Mouse (Mus musculus) gastrocnemius, postnatal 14 days (tissue): ENCODE results near the gene Stat5a. TPM values are rescaled to one million over a fixed set of nuclear protein-coding genes. Genes with fewer than 3 reads are reported as not detected.

Experiments used
- DNase-seq: peaks from one replicate; pipeline ENCODE4 v3.0.0; 2021; ENCODE audit warnings: mixed read lengths
- intact Hi-C: fragments of 180-260 bp; cut with DNase I; formaldehyde crosslinking; loops from one replicate; pipeline ENCODE4 v1.15.1; 2025; ENCODE audit warnings: low total_unique reads
- total RNA-seq, 2 experiments: library from RNA; stranded (reverse); gene quantifications; 2 replicates each; pipeline ENCODE4 v1.2.3; 2021

Gene Stat5a
- total RNA-seq, 2 experiments from 2014 or later: 17.9 to 21.5 TPM

GRCm38 (mm10) chr11:100891256-100892123 is 32.3 kb downstream of the Stat5a start:
- DNase-seq: no peak
- intact Hi-C loops: loop anchor here (10.0 kb wide), 1 partner anchor 163 kb away; no protein-coding TSS in a partner anchor

DNA sequence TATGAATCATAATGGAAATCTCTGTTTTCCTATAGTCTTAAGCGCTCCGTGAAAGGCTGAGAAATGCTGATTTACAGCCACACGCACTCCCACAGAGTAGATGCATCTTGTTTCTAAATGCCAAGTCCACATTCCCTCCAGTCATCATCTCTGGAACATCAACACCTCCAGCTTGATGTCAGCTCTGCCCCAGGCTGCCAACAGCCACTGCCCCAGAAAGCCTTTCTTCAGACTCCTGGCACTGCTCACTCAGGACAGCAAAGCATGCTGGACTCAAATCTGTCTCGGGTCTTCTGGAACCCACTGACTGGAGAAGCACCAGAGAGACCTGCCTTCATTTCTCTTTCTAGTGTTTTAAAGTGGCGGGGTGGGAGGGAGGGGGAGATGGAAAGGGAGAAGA is 33.3 kb downstream of the Stat5a start:
- DNase-seq: no peak
- intact Hi-C loops: loop anchor here (10.0 kb wide), 1 partner anchor 162 kb away; no protein-coding TSS in a partner anchor

DNA sequence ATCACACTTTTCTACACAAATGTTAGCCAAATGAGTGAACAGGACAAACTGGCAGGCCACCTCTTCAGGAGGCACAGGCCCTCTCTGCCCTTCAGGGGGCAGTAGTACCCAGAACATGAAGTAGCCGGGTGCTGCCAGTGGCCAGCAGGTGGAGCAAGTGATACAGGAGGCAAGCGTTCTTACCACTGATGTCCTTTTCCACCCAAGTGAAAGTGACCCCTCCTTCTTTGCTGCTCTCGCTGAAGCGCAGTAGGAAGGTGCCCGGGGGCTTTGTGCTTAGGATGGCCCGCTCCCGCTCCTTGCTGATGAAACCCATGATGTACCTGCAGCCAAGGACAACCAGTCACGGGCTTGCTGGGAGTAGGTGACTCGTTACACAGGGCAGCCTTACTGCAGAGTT is 34.3 kb downstream of the Stat5a start:
- intact Hi-C loops: loop anchor here (10.0 kb wide), 1 partner anchor 161 kb away; no protein-coding TSS in a partner anchor
- DNase-seq: peak; percentile 89

DNA sequence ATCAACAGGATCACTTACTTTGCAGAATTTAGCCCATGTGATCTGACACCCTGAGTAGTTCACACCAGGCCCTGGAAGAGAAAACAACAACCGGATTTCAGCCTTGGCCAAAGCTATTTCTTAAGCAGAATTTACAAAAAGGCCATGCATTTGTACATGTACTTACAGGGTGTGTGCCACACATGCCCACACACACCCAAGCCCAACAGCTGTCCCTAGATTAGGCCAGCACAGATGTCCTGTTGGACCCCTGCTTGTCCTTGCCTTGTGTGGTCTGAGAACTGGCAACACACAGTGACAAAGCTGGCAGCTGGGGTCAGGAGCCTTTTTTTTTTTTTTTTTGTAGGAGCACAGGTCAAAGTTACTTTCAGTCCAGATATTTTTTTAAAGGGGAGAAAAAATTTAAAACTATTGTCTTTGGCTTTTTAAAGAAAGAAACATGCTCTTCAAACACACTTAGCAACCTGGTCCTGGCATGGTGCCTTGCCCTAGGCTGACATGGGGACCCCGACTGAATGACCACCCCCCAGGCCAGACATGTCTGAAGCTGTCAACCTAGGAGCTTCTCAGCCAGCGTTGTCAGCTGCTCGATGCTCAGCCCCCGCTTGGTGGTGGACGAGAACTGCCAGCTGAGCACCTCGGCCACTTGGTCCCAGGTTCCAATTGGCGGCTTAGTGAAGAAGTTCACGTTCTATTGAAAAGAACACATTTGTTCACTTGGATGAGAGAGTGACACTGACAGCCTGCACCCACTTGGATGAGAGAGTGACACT is 35.2 kb downstream of the Stat5a start:
- intact Hi-C loops: loop anchor here (10.0 kb wide), 1 partner anchor 160 kb away; no protein-coding TSS in a partner anchor
- no peak for DNase-seq

- DNase-seq: no peak
- intact Hi-C loops: loop anchor here (2.0 to 10.0 kb wide), 2 partner anchors 61 to 159 kb away; no protein-coding TSS in a partner anchor
Observed at GRCm38 (mm10) chr11:100896078-100896477, 36.9 kb downstream of the Stat5a start.

- intact Hi-C loops: loop anchor here (2.0 to 10.0 kb wide), 2 partner anchors 59 to 157 kb away; no protein-coding TSS in a partner anchor
- DNase-seq: no peak
Observed at GRCm38 (mm10) chr11:100897294-100898231, 38.4 kb downstream of the Stat5a start.

DNA sequence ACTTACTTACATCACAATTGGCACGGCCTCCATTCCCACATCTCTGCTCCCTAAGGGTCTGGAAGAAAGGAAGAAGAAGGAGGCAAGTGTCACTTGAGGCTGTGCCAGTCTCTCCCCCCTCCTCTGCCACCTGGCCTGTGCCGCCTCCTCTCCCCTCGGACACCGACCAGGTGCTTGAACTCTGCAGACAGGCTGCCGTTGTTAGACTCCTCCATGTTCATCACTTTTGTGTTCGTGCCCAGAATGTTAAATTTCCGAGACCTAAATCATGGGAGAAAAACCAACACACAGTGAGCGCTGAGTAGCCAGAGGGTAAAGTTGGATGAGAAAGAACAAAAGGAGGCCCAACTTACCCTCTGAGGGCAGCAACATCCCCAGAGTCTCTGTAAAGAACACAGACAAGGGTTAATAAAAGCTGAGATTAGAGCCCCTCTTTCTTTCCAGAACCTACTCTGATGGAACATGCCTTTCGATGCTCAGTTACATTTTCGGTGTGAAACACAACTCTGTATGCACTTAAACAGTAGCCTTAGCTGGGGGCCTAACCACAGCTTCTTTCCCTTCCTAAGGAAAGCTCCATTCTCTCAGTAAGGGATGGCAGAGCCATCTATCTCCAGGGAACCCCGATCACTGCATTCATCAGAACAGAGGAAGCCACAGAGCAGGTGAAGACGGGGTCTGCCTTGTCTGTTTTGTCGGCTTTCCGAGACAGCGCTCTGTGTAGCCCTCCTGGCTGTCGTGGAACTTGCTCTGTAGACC is 39.5 kb downstream of the Stat5a start:
- intact Hi-C loops: loop anchor here (10.0 kb wide), 1 partner anchor 156 kb away; no protein-coding TSS in a partner anchor
- DNase-seq: no peak

GRCm38 (mm10) chr11:100904580-100905351 is 45.6 kb downstream of the Stat5a start:
- no peak for DNase-seq
- intact Hi-C loops: no loop called here

GRCm38 (mm10) chr11:100905929-100906328 is 46.8 kb downstream of the Stat5a start:
- intact Hi-C loops: no loop called here
- DNase-seq: no peak

DNA sequence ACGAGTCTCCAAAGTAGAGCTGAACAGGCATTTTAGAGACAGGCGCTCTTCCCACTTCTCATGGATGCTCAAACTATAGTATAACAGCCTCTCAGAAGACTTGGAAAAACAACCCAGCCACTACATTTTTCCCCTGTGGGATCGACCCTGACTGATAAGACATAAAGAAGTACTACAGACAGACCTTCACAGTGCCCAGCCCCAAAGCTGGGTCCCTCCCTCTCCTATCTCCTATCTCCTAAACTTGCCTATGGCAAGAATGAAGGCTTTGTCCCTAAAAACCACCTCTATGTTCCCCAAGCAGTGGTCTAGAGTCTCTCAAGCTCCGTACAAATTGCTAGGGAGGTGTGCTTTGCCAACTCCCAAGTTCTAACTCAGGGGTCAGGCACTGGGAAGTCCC is 47.7 kb downstream of the Stat5a start:
- DNase-seq: no peak
- intact Hi-C loops: no loop called here

DNA sequence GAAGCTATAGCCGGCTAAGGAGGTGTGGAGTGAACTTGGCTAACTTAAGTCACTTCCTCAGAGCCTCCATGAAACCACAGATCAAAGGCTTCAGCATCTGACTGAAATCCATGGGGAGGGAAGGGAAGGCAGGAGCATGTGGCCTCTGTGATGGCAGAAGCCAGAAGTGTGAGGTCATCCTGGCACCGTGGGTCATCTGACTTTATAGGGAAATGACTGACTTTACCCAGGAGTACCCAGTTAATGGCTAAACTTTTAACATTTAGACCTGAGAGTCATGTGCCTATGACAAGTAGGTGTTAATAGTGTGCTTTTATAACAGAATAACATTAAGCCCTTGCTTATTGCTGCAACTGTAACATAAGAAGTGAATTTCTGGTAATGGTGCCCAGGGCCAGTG is 49.0 kb downstream of the Stat5a start:
- intact Hi-C loops: no loop called here
- no peak for DNase-seq

- intact Hi-C loops: no loop called here
- DNase-seq: no peak
Observed at GRCm38 (mm10) chr11:100908567-100908966, 49.4 kb downstream of the Stat5a start.

GRCm38 (mm10) chr11:100912401-100913155 is 53.4 kb downstream of the Stat5a start:
- intact Hi-C loops: no loop called here
- DNase-seq: no peak

DNA sequence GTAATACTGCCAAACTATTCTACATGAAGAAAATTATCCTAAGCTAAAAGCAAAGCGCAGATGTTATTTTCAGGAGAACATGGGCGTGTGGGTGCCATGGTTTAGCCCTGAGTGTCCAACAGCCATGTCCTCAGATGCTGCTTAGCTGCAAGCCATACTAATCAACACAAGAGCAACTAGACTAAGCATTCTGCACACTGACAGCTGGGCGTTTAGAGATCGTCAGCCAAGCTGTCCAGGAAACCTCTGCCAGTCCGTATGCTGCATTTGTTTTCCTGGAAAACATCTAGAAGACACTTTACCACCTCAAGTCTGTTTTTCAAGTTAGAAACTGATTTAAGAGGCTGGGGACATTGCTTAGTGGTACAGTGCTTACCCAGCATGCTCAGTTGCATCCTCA is 55.3 kb downstream of the Stat5a start:
- DNase-seq: no peak
- intact Hi-C loops: no loop called here

- no peak for DNase-seq
- intact Hi-C loops: no loop called here
Observed at GRCm38 (mm10) chr11:100915063-100915462, 55.9 kb downstream of the Stat5a start.

GRCm38 (mm10) chr11:100916432-100916971 is 57.4 kb downstream of the Stat5a start:
- intact Hi-C loops: no loop called here
- no peak for DNase-seq

DNA sequence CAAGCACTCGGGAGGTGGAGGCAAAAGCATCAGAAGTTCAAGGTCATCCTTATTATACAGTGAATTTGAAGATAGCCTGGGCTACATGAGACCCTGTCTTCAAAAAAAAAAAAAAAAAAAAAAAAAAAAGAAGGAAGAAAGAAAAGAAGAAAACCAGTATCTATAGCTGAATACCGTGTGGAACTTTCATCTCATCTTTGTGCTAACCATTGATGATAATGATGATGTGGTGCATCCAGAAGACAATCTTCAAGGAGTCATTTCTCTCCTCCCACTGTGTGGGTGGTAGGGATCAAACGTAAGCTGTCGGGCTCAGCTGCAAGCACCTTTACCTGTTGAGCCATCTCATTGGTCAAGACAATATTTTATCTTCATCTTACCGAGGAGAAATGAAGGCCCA is 58.9 kb downstream of the Stat5a start:
- intact Hi-C loops: no loop called here
- no peak for DNase-seq
